Mouse (Mus musculus) heart, postnatal 0 days (tissue): ENCODE data around the gene Shank1.

ENCODE experiments used
- CTCF ChIP-seq: IDR thresholded peaks from 2 replicates; pipeline ENCODE4 v1.5.1; 2016; ENCODE audit warnings: antibody characterized with exemption, control low read depth, low read depth
- EP300 ChIP-seq: IDR thresholded peaks from 2 replicates; pipeline ENCODE4 v1.6.1; 2016; ENCODE audit warnings: antibody characterized with exemption, low read depth

DNA sequence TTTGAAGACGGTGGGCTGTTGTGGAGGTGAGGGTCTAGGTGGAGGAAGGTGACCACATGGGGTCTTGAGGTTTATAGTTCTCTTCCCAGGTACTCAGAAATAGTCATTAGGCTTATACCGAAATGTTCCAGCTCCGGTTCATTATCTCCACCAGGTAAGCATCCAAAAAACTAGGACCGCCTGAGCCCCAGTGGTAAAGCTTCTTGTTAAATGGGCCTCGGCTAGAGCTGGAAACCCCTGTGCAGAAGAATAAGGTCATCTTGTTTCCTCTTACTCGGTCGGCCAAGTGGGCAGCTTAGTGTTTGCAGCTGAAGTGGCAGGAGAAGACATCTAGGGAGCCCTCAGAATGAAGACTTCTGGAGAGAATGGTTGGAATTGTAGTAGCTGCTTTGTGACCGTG is 62.6 kb downstream of the Shank1 start:
- TF ChIP-seq CTCF, result no peak
- TF ChIP-seq EP300, result no peak
